Mouse (Mus musculus): Measurements from ENCODE around the gene Spag9.

GRCm38 (mm10) chr11:94141564-94141963 is 145.7 kb downstream of the Spag9 start:
- TF ChIP-seq CTCF (IDR thresholded peaks at IDR 0.05; ENCODE audit: insufficient read depth, low read depth, low read length), result no peak
- TF ChIP-seq POLR2A (IDR thresholded peaks at IDR 0.05; ENCODE audit: insufficient read depth, low read depth, low read length), result no peak
